Mouse (Mus musculus) MEL (cell line): ENCODE data around the gene Inpp1. TPM values are rescaled to one million over a fixed set of nuclear protein-coding genes. Genes with fewer than 3 reads are reported as not detected.

Experiments used
- DNase-seq: peaks from one replicate; pipeline ENCODE4 v3.0.0; 2011; ENCODE audit warnings: low read depth, low spot score
- H3K27ac ChIP-seq: 2 replicates; pipeline ENCODE4 v1.5.1; 2012; ENCODE audit warnings: low read depth, mild to moderate bottlenecking, control low read depth, low read length, moderate library complexity; ENCODE audit not compliant: control insufficient read depth
- H3K27me3 ChIP-seq, 2 experiments: fragments of 150-350 bp in 1 of 2; sonication (generic) in 1 of 2; 2 replicates each; pipeline ENCODE4 v1.6.1; 2012; ENCODE audit warnings: low read length in 2 of 2, mild to moderate bottlenecking in 2 of 2, improper control_type of control experiment in 1 of 2, moderate library complexity in 1 of 2; ENCODE audit not compliant: insufficient read depth in 2 of 2, control insufficient read depth in 1 of 2
- H3K36me3 ChIP-seq, 2 experiments: 2 replicates each; pipeline ENCODE4 v1.6.1; 2012 to 2014; ENCODE audit warnings: low read length in 2 of 2, improper control_type of control experiment in 1 of 2, inconsistent platforms in 1 of 2, mild to moderate bottlenecking in 1 of 2; ENCODE audit not compliant: insufficient read depth in 2 of 2, control insufficient read depth in 1 of 2
- H3K4me1 ChIP-seq, 2 experiments: fragments of 150-350 bp in 1 of 2; sonication (generic) in 1 of 2; 2 replicates each; pipeline ENCODE4 v1.6.1; 2012; ENCODE audit warnings: low read length in 2 of 2, improper control_type of control experiment in 1 of 2, mild to moderate bottlenecking in 1 of 2; ENCODE audit not compliant: insufficient read depth in 2 of 2, control insufficient read depth in 1 of 2
- H3K4me3 ChIP-seq, 2 experiments: fragments of 150-350 bp in 1 of 2; sonication (generic) in 1 of 2; 2 replicates each; pipeline ENCODE4 v1.5.1; 2012; ENCODE audit warnings: low read depth in 2 of 2, low read length in 2 of 2, mild to moderate bottlenecking in 2 of 2, moderate library complexity in 2 of 2, control low read depth in 1 of 2, improper control_type of control experiment in 1 of 2; ENCODE audit not compliant: control insufficient read depth in 1 of 2, insufficient read depth in 1 of 2
- H3K79me2 ChIP-seq: 2 replicates; pipeline ENCODE4 v1.6.1; 2012; ENCODE audit warnings: mild to moderate bottlenecking, low read length, moderate library complexity; ENCODE audit not compliant: control insufficient read depth, poor library complexity, insufficient read depth
- H3K9ac ChIP-seq: 2 replicates; pipeline ENCODE4 v1.6.1; 2012; ENCODE audit warnings: low read depth, mild to moderate bottlenecking, control low read depth, low read length, moderate library complexity; ENCODE audit not compliant: control insufficient read depth, poor library complexity, severe bottlenecking
- H3K9me3 ChIP-seq: fragments of 150-350 bp; sonication (generic); replicated peaks from 2 replicates; pipeline ENCODE4 v1.6.1; 2012; ENCODE audit warnings: mild to moderate bottlenecking, low read length, improper control_type of control experiment, moderate library complexity; ENCODE audit not compliant: insufficient read depth
- CHD1 ChIP-seq: IDR thresholded peaks from 2 replicates; pipeline ENCODE4 v1.6.1; 2012; ENCODE audit warnings: low read depth, mild to moderate bottlenecking, inconsistent platforms, low read length, improper control_type of control experiment
- CTCF ChIP-seq, 3 experiments: IDR thresholded peaks in 2 of 3; conservative IDR thresholded peaks in 1 of 3; 2 replicates each; pipeline ENCODE4 v1.5.1; 2011 to 2012; ENCODE audit warnings: low read length in 3 of 3, low read depth in 2 of 3, mild to moderate bottlenecking in 2 of 3, improper control_type of control experiment in 1 of 3, inconsistent platforms in 1 of 3, mixed read lengths in 1 of 3, moderate library complexity in 1 of 3; ENCODE audit not compliant: control insufficient read depth in 1 of 3, insufficient read depth in 1 of 3, poor library complexity in 1 of 3, severe bottlenecking in 1 of 3
- ELF1 ChIP-seq: IDR thresholded peaks from 2 replicates; pipeline ENCODE4 v1.6.1; 2014; ENCODE audit warnings: low read depth, mild to moderate bottlenecking, inconsistent platforms, low read length, improper control_type of control experiment, moderate library complexity
- EP300 ChIP-seq, 2 experiments: IDR thresholded peaks; 2 replicates each; pipeline ENCODE4 v1.6.1; 2011; ENCODE audit warnings: improper control_type of control experiment in 2 of 2, low read length in 2 of 2, low read depth in 1 of 2, mild to moderate bottlenecking in 1 of 2
- GABPA ChIP-seq: IDR thresholded peaks from 2 replicates; pipeline ENCODE4 v1.6.1; 2012; ENCODE audit warnings: low read depth, mild to moderate bottlenecking, inconsistent platforms, low read length, improper control_type of control experiment, moderate library complexity
- GATA1 ChIP-seq: IDR thresholded peaks from 2 replicates; pipeline ENCODE4 v1.6.1; 2011; ENCODE audit warnings: low read depth, low read length, improper control_type of control experiment
- HCFC1 ChIP-seq: IDR thresholded peaks from 2 replicates; pipeline ENCODE4 v1.6.1; 2012; ENCODE audit warnings: low read depth, mild to moderate bottlenecking, inconsistent platforms, low read length, improper control_type of control experiment, moderate library complexity
- MAFK ChIP-seq: IDR thresholded peaks from 2 replicates; pipeline ENCODE4 v1.6.1; 2011; ENCODE audit warnings: low read depth, mild to moderate bottlenecking, low read length, improper control_type of control experiment, borderline replicate concordance
- MAZ ChIP-seq: IDR thresholded peaks from 2 replicates; pipeline ENCODE4 v1.6.1; 2012; ENCODE audit warnings: low read depth, mild to moderate bottlenecking, inconsistent platforms, low read length, improper control_type of control experiment
- MEF2A ChIP-seq: IDR thresholded peaks from 2 replicates; pipeline ENCODE4 v1.6.1; 2014; ENCODE audit warnings: low read depth, mild to moderate bottlenecking, inconsistent platforms, low read length, improper control_type of control experiment; ENCODE audit not compliant: poor library complexity, insufficient replicate concordance, severe bottlenecking; ENCODE audit errors: extremely low read depth
- MXI1 ChIP-seq: IDR thresholded peaks from 2 replicates; pipeline ENCODE4 v1.6.1; 2011; ENCODE audit warnings: mild to moderate bottlenecking, low read depth, low read length, improper control_type of control experiment
- NELFE ChIP-seq: IDR thresholded peaks from 2 replicates; pipeline ENCODE4 v1.6.1; 2011; ENCODE audit warnings: low read depth, low read length, improper control_type of control experiment
- NRF1 ChIP-seq: IDR thresholded peaks from 2 replicates; pipeline ENCODE4 v1.6.1; 2014; ENCODE audit warnings: low read depth, mild to moderate bottlenecking, inconsistent platforms, low read length, improper control_type of control experiment, moderate library complexity; ENCODE audit not compliant: poor library complexity, insufficient read depth, severe bottlenecking
- POLR2A ChIP-seq, 2 experiments: IDR thresholded peaks; 2 replicates each; pipeline ENCODE4 v1.6.1; 2011 to 2012; ENCODE audit warnings: low read length in 2 of 2, mild to moderate bottlenecking in 2 of 2, control low read depth in 1 of 2, improper control_type of control experiment in 1 of 2, low read depth in 1 of 2, moderate library complexity in 1 of 2; ENCODE audit not compliant: control insufficient read depth in 1 of 2, insufficient read depth in 1 of 2, poor library complexity in 1 of 2
- POLR2AphosphoS2 ChIP-seq: IDR thresholded peaks from 2 replicates; pipeline ENCODE4 v1.6.1; 2011; ENCODE audit warnings: low read length, improper control_type of control experiment
- POLR2AphosphoS5 ChIP-seq: IDR thresholded peaks from 2 replicates; pipeline ENCODE4 v1.6.1; 2012; ENCODE audit warnings: low read depth, borderline replicate concordance, mild to moderate bottlenecking, inconsistent platforms, low read length, moderate library complexity, mixed read lengths
- RCOR1 ChIP-seq: IDR thresholded peaks from 2 replicates; pipeline ENCODE4 v1.6.1; 2012; ENCODE audit warnings: low read depth, mild to moderate bottlenecking, inconsistent platforms, low read length, improper control_type of control experiment
- SIN3A ChIP-seq: IDR thresholded peaks from 2 replicates; pipeline ENCODE4 v1.6.1; 2012; ENCODE audit warnings: low read length, improper control_type of control experiment, inconsistent platforms
- SMC3 ChIP-seq: IDR thresholded peaks from 2 replicates; pipeline ENCODE4 v1.6.1; 2011; ENCODE audit warnings: low read depth, low read length, improper control_type of control experiment
- TBP ChIP-seq: IDR thresholded peaks from 2 replicates; pipeline ENCODE4 v1.8.0; 2011; ENCODE audit warnings: low read depth, low read length, improper control_type of control experiment
- TCF12 ChIP-seq: IDR thresholded peaks from 2 replicates; pipeline ENCODE4 v1.6.1; 2014; ENCODE audit warnings: low read depth, mild to moderate bottlenecking, inconsistent platforms, low read length, improper control_type of control experiment, moderate library complexity
- USF2 ChIP-seq, 2 experiments: IDR thresholded peaks; 2 replicates each; pipeline ENCODE4 v1.6.1; 2011 to 2012; ENCODE audit warnings: improper control_type of control experiment in 2 of 2, low read length in 2 of 2, borderline replicate concordance in 1 of 2, inconsistent platforms in 1 of 2, low read depth in 1 of 2, mild to moderate bottlenecking in 1 of 2; ENCODE audit not compliant: insufficient read depth in 1 of 2
- ZC3H11A ChIP-seq: IDR thresholded peaks from 2 replicates; pipeline ENCODE4 v1.6.1; 2012; ENCODE audit warnings: low read depth, mild to moderate bottlenecking, inconsistent platforms, low read length, improper control_type of control experiment
- ZKSCAN1 ChIP-seq: IDR thresholded peaks from 2 replicates; pipeline ENCODE4 v1.6.1; 2012; ENCODE audit warnings: low read depth, mild to moderate bottlenecking, inconsistent platforms, low read length, improper control_type of control experiment, moderate library complexity
- polyA plus RNA-seq, 2 experiments: library from polyadenylated mRNA; stranded (reverse) in 1 of 2; unstranded in 1 of 2; fragments of >175 nt in 1 of 2; fragments of >200 nt in 1 of 2; gene quantifications; 2 replicates each; pipeline versions ENCODE4 v1.2.1 to v1.2.4; 2012; ENCODE audit warnings: low replicate concordance in 2 of 2, low read depth in 1 of 2; ENCODE audit not compliant: insufficient read length in 2 of 2, insufficient read depth in 1 of 2, missing spikeins in 1 of 2
- total RNA-seq: library from RNA; depleted of rRNA; stranded (reverse); fragments of 300-350 nt; gene quantifications from 2 replicates; pipeline ENCODE4 v1.2.3, GENCODE M21; 2012

Gene Inpp1
- total and polyA plus RNA-seq, 3 experiments, result 0.96 to 5.9 TPM; not detected in 1

- no peaks in the 10 kb centered on the region; a peak in 1 of 4 replicates for H3K4me1 ChIP-seq
- TF ChIP-seq CTCF (IDR thresholded peaks at IDR 0.05 in 2 of 3, conservative IDR thresholded peaks at IDR 0.05 in 1 of 3; ENCODE audit: control insufficient read depth in 1 of 3, insufficient read depth in 1 of 3, low read depth in 2 of 3, low read length in 3 of 3, poor library complexity in 1 of 3, severe bottlenecking in 1 of 3) (no peak), NRF1 (no peak), MAZ (no peak), NELFE (no peak), POLR2AphosphoS5 (no peak), MEF2A (no peak), POLR2AphosphoS2 (no peak), ZKSCAN1 (no peak), GABPA (no peak), TBP (no peak), POLR2A (IDR thresholded peaks at IDR 0.05; ENCODE audit: control insufficient read depth in 1 of 2, insufficient read depth in 1 of 2, low read depth in 1 of 2, low read length in 2 of 2, poor library complexity in 1 of 2) (no peak), USF2 (IDR thresholded peaks at IDR 0.05; ENCODE audit: borderline replicate concordance in 1 of 2, insufficient read depth in 1 of 2, low read depth in 1 of 2, low read length in 2 of 2) (no peak), GATA1 (no peak)
- no peaks in the 10 kb centered on the region for H3K27me3 ChIP-seq
- DNase-seq, result peak; percentile 41
- H3K4me3 ChIP-seq, result peak overlapping the region; percentile 40 to 58
- peak overlapping the region; percentile 43 for H3K9ac ChIP-seq
- no peaks in the 10 kb centered on the region for H3K79me2 ChIP-seq
- H3K36me3 ChIP-seq, result peaks cover 0 to 2% of the 10 kb centered on the region in 2 experiments; a peak in 2 of 4 replicates
- H3K9me3 ChIP-seq, result no peaks in the 10 kb centered on the region
- no peak overlapping the region for H3K27ac ChIP-seq
Observed at GRCm38 (mm10) chr1:52763894-52764809, 53.3 kb downstream of the Inpp1 start.

- no peak overlapping the region for H3K4me3 ChIP-seq
- H3K79me2 ChIP-seq, result no peaks in the 10 kb centered on the region
- H3K36me3 ChIP-seq, result peaks cover 0 to 5% of the 10 kb centered on the region in 2 experiments; a peak in 2 of 4 replicates
- no peak overlapping the region for H3K9ac ChIP-seq
- no peak for DNase-seq
- H3K27ac ChIP-seq, result no peak overlapping the region
- TF ChIP-seq GABPA, result no peak
- no peak for TF ChIP-seq POLR2AphosphoS2
- no peak for TF ChIP-seq EP300 (IDR thresholded peaks at IDR 0.05; ENCODE audit: low read depth in 1 of 2, low read length in 2 of 2)
- no peak for TF ChIP-seq HCFC1
- no peak for TF ChIP-seq USF2 (IDR thresholded peaks at IDR 0.05; ENCODE audit: borderline replicate concordance in 1 of 2, insufficient read depth in 1 of 2, low read depth in 1 of 2, low read length in 2 of 2)
- no peak for TF ChIP-seq SMC3
- no peak for TF ChIP-seq ZC3H11A
- no peak for TF ChIP-seq NRF1
- TF ChIP-seq NELFE, result no peak
- TF ChIP-seq CHD1, result no peak
- no peak for TF ChIP-seq TCF12
- no peak for TF ChIP-seq MAFK
- no peak for TF ChIP-seq MXI1
- TF ChIP-seq MAZ, result no peak
- no peak for TF ChIP-seq ZKSCAN1
- no peak for TF ChIP-seq RCOR1
- TF ChIP-seq SIN3A, result no peak
- TF ChIP-seq MEF2A, result no peak
- TF ChIP-seq CTCF (IDR thresholded peaks at IDR 0.05 in 2 of 3, conservative IDR thresholded peaks at IDR 0.05 in 1 of 3; ENCODE audit: control insufficient read depth in 1 of 3, insufficient read depth in 1 of 3, low read depth in 2 of 3, low read length in 3 of 3, poor library complexity in 1 of 3, severe bottlenecking in 1 of 3), result no peak
- no peak for TF ChIP-seq ELF1
- H3K27me3 ChIP-seq, result no peaks in the 10 kb centered on the region
- H3K4me1 ChIP-seq, result peaks cover 2 to 3% of the 10 kb centered on the region in 2 experiments; a peak in 3 of 4 replicates
- H3K9me3 ChIP-seq, result no peaks in the 10 kb centered on the region
Observed at GRCm38 (mm10) chr1:52758174-52758573, 59.3 kb downstream of the Inpp1 start.
